Mouse (Mus musculus) MEL (cell line): ENCODE measurements around the gene Ehf.

Experiments
- CTCF ChIP-seq, 3 experiments: IDR thresholded peaks in 2 of 3; conservative IDR thresholded peaks in 1 of 3; 2 replicates each; pipeline ENCODE4 v1.5.1; 2011 to 2012; ENCODE audit warnings: low read length in 3 of 3, low read depth in 2 of 3, mild to moderate bottlenecking in 2 of 3, improper control_type of control experiment in 1 of 3, inconsistent platforms in 1 of 3, mixed read lengths in 1 of 3, moderate library complexity in 1 of 3; ENCODE audit not compliant: control insufficient read depth in 1 of 3, insufficient read depth in 1 of 3, poor library complexity in 1 of 3, severe bottlenecking in 1 of 3
- E2F4 ChIP-seq: IDR thresholded peaks from 2 replicates; pipeline ENCODE4 v1.6.1; 2011; ENCODE audit warnings: low read depth, low read length, improper control_type of control experiment, borderline replicate concordance
- EP300 ChIP-seq, 2 experiments: IDR thresholded peaks; 2 replicates each; pipeline ENCODE4 v1.6.1; 2011; ENCODE audit warnings: improper control_type of control experiment in 2 of 2, low read length in 2 of 2, low read depth in 1 of 2, mild to moderate bottlenecking in 1 of 2
- GATA1 ChIP-seq: IDR thresholded peaks from 2 replicates; pipeline ENCODE4 v1.6.1; 2011; ENCODE audit warnings: low read depth, low read length, improper control_type of control experiment
- HCFC1 ChIP-seq: IDR thresholded peaks from 2 replicates; pipeline ENCODE4 v1.6.1; 2012; ENCODE audit warnings: low read depth, mild to moderate bottlenecking, inconsistent platforms, low read length, improper control_type of control experiment, moderate library complexity
- JUND ChIP-seq: IDR thresholded peaks from 2 replicates; pipeline ENCODE4 v1.6.1; 2011; ENCODE audit warnings: low read depth, mild to moderate bottlenecking, improper control_type of control experiment, low read length
- MYB ChIP-seq: IDR thresholded peaks from 2 replicates; pipeline ENCODE4 v1.6.1; 2011; ENCODE audit warnings: mild to moderate bottlenecking, low read depth, low read length, improper control_type of control experiment
- POLR2A ChIP-seq, 2 experiments: IDR thresholded peaks; 2 replicates each; pipeline ENCODE4 v1.6.1; 2011 to 2012; ENCODE audit warnings: low read length in 2 of 2, mild to moderate bottlenecking in 2 of 2, control low read depth in 1 of 2, improper control_type of control experiment in 1 of 2, low read depth in 1 of 2, moderate library complexity in 1 of 2; ENCODE audit not compliant: control insufficient read depth in 1 of 2, insufficient read depth in 1 of 2, poor library complexity in 1 of 2
- TAL1 ChIP-seq: IDR thresholded peaks from 2 replicates; pipeline ENCODE4 v1.6.1; 2012; ENCODE audit warnings: mild to moderate bottlenecking, inconsistent platforms, low read length, moderate library complexity, mixed read lengths
- TCF12 ChIP-seq: IDR thresholded peaks from 2 replicates; pipeline ENCODE4 v1.6.1; 2014; ENCODE audit warnings: low read depth, mild to moderate bottlenecking, inconsistent platforms, low read length, improper control_type of control experiment, moderate library complexity

GRCm38 (mm10) chr2:103312640-103313039 is 9.6 kb upstream of the Ehf start:
- TF ChIP-seq HCFC1, result no peak
- TF ChIP-seq GATA1, result no peak
- no peak for TF ChIP-seq POLR2A (IDR thresholded peaks at IDR 0.05; ENCODE audit: control insufficient read depth in 1 of 2, insufficient read depth in 1 of 2, low read depth in 1 of 2, low read length in 2 of 2, poor library complexity in 1 of 2)
- no peak for TF ChIP-seq CTCF (IDR thresholded peaks at IDR 0.05 in 2 of 3, conservative IDR thresholded peaks at IDR 0.05 in 1 of 3; ENCODE audit: control insufficient read depth in 1 of 3, insufficient read depth in 1 of 3, low read depth in 2 of 3, low read length in 3 of 3, poor library complexity in 1 of 3, severe bottlenecking in 1 of 3)
- TF ChIP-seq E2F4, result no peak
- TF ChIP-seq JUND, result no peak
- no peak for TF ChIP-seq TCF12
- no peak for TF ChIP-seq EP300 (IDR thresholded peaks at IDR 0.05; ENCODE audit: low read depth in 1 of 2, low read length in 2 of 2)
- TF ChIP-seq MYB, result no peak
- TF ChIP-seq TAL1, result no peak
